Comparison of ENCODE assay signal across 29 mouse cellular contexts in genomic region chr2:102147561-102147960, GRCm38 (mm10). TPM values are rescaled to one million over a fixed set of nuclear protein-coding genes. Genes with fewer than 3 reads are reported as not detected.
A peak's percentile ranks its signal among the peaks of the same experiment; 100 is the strongest.
DNase-seq lines count a peak whose midpoint lies in the region; ATAC-seq lines count a peak whose summit lies in the region.
"Had no signal": no experiment of that assay in that cellular context is flagged by ENCODE, and none has a peak within 500 bp of the region (broad histone marks: within the 10 kb centered on the region; RNA-seq: fewer than 3 reads in every experiment).

No protein-coding gene starts in this region.

- DNase-seq in limb, embryonic 11.5 days (ENCODE audit: low spot score) = no peak
- no peak for DNase-seq in limb, embryonic 10.5 days (ENCODE audit: low spot score)
- peak; percentile 45 for DNase-seq in retina, embryonic 14.5 days (ENCODE audit: low spot score)
- no peak for DNase-seq in retina, postnatal 1 day
- DNase-seq in adrenal gland, postnatal 36 days = no peak
- no peak for DNase-seq in cerebellum, postnatal 25 days
- DNase-seq: adrenal gland, adult 8-10 months; B cell, adult 2 months; cerebellum, adult 8-10 months; gastrocnemius, postnatal 25 days; heart, adult 18-20 months; heart, postnatal 10 days; kidney, adult 11 months; kidney, postnatal 36 days; layer of hippocampus, adult 9-11 months; liver; thymus, adult 18-20 months; thymus, postnatal 36 days had no signal

- no peaks in the 10 kb centered on the region for H3K9me3 ChIP-seq in limb, embryonic 11.5 days (ENCODE audit: control insufficient read depth, low read length)
- no peaks in the 10 kb centered on the region for H3K9me3 ChIP-seq in limb, embryonic 10.5 days (replicated peaks)
- no peaks in the 10 kb centered on the region for H3K9me3 ChIP-seq in midbrain, embryonic 16.5 days (replicated peaks; ENCODE audit: control insufficient read depth, low read length, poor library complexity, severe bottlenecking)
- H3K9me3 ChIP-seq: forebrain, embryonic 10.5 days; G1E; heart, embryonic 12.5 days; kidney, embryonic 15.5 days; liver, embryonic 15.5 days; lung, embryonic 15.5 days; stomach, embryonic 15.5 days had no signal

- no peak overlapping the region for H3K4me3 ChIP-seq in limb, embryonic 11.5 days (ENCODE audit: low read depth, low read length)
- H3K4me3 ChIP-seq in limb, embryonic 10.5 days = no peak overlapping the region
- H3K4me3 ChIP-seq in midbrain, embryonic 16.5 days (ENCODE audit: low read depth, low read length) = no peak overlapping the region
- H3K4me3 ChIP-seq: forebrain, embryonic 10.5 days; heart, embryonic 12.5 days; kidney, embryonic 15.5 days; liver, embryonic 15.5 days; lung, embryonic 15.5 days; stomach, embryonic 15.5 days had no signal

- H3K27me3 ChIP-seq in limb, embryonic 11.5 days (ENCODE audit: control insufficient read depth, insufficient read depth, low read length) = no peaks in the 10 kb centered on the region
- no peaks in the 10 kb centered on the region for H3K27me3 ChIP-seq in limb, embryonic 10.5 days (ENCODE audit: low read depth, poor library complexity, severe bottlenecking)
- no peaks in the 10 kb centered on the region for H3K27me3 ChIP-seq in midbrain, embryonic 16.5 days (ENCODE audit: control insufficient read depth, insufficient read depth, low read depth, low read length)
- H3K27me3 ChIP-seq: CH12.LX; heart, embryonic 12.5 days; kidney, embryonic 15.5 days; liver, embryonic 15.5 days; lung, embryonic 15.5 days; Patski; stomach, embryonic 15.5 days had no signal

- H3K27ac ChIP-seq in limb, embryonic 11.5 days (replicated peaks; ENCODE audit: low read depth, low read length) = no peak overlapping the region
- H3K27ac ChIP-seq in limb, embryonic 10.5 days = no peak overlapping the region
- no peak overlapping the region for H3K27ac ChIP-seq in midbrain, embryonic 16.5 days (ENCODE audit: low read length)
- H3K27ac ChIP-seq: forebrain, embryonic 10.5 days; kidney, embryonic 15.5 days; liver, embryonic 15.5 days; lung, embryonic 15.5 days; macrophage; stomach, embryonic 15.5 days had no signal

- H3K4me2 ChIP-seq in limb, embryonic 11.5 days (ENCODE audit: low read depth, severe bottlenecking) = no peak overlapping the region
- H3K4me2 ChIP-seq in midbrain, embryonic 16.5 days (ENCODE audit: low read length) = no peak overlapping the region
- H3K4me2 ChIP-seq: heart, embryonic 12.5 days; kidney, embryonic 15.5 days; liver, embryonic 15.5 days; lung, embryonic 15.5 days; stomach, embryonic 15.5 days had no signal

- 0 out of 2 replicates have a peak, but pooled peaks cover 12% of the 10 kb centered on the region for H3K4me1 ChIP-seq in limb, embryonic 11.5 days (ENCODE audit: control insufficient read depth, insufficient read depth, low read length)
- H3K4me1 ChIP-seq in limb, embryonic 10.5 days = peaks cover 27% of the 10 kb centered on the region
- peaks cover 15% of the 10 kb centered on the region for H3K4me1 ChIP-seq in midbrain, embryonic 16.5 days (ENCODE audit: control insufficient read depth, insufficient read depth, low read length)
- H3K4me1 ChIP-seq: heart, embryonic 12.5 days had no signal

- H3K9ac ChIP-seq in limb, embryonic 11.5 days (ENCODE audit: low read length) = no peak overlapping the region
- H3K9ac ChIP-seq in midbrain, embryonic 16.5 days (ENCODE audit: low read depth, low read length) = no peak overlapping the region
- H3K9ac ChIP-seq: heart, embryonic 12.5 days; kidney, embryonic 15.5 days; liver, embryonic 15.5 days; lung, embryonic 15.5 days; stomach, embryonic 15.5 days had no signal

- no peaks in the 10 kb centered on the region for H3K36me3 ChIP-seq in limb, embryonic 11.5 days (ENCODE audit: control insufficient read depth, insufficient read depth, low read length)
- 0 out of 2 replicates have a peak, but pooled peaks cover 3% of the 10 kb centered on the region for H3K36me3 ChIP-seq in limb, embryonic 10.5 days
- no peaks in the 10 kb centered on the region for H3K36me3 ChIP-seq in midbrain, embryonic 16.5 days (ENCODE audit: control insufficient read depth, insufficient read depth, low read length)
- H3K36me3 ChIP-seq: G1E; heart, embryonic 12.5 days; kidney, embryonic 15.5 days; liver, embryonic 15.5 days; lung, embryonic 15.5 days; stomach, embryonic 15.5 days had no signal

- ATAC-seq in limb, embryonic 11.5 days (ENCODE audit: insufficient number of reproducible peaks, low FRiP score, low TSS enrichment, low read depth) = 0 out of 2 replicates have a peak, but pooled peaks have one; percentile 18
- peak; percentile 16; the same call in 1 of the 2 replicates for ATAC-seq in midbrain, embryonic 16.5 days
- ATAC-seq: Patski had no signal

- WGBS in limb, embryonic 11.5 days = 77% methylated on average over 4 of the region's 4 CpGs
- WGBS in limb, embryonic 10.5 days = 76% methylated on average over 4 of the region's 4 CpGs
- 61% methylated on average over 4 of the region's 4 CpGs for WGBS in midbrain, embryonic 16.5 days

RNA-seq across cellular contexts. Expression of gene Ldlrad3, which starts 38.6 kb away (rescaled TPM):
- 57.5 and 62.1 TPM in 2 replicates for polyA plus RNA-seq in limb, embryonic 11.5 days (2014; fragmentation: Nextera tagmentation; extraction: Ambion mirVana)
- polyA plus RNA-seq in limb, embryonic 10.5 days (2016; fragmentation: Nextera tagmentation; extraction: Ambion mirVana) = 60.3 and 64.1 TPM in 2 replicates
- 26.6 and 30.1 TPM in 2 replicates for polyA plus RNA-seq in midbrain, embryonic 16.5 days (2015; fragmentation: Nextera tagmentation; extraction: Ambion mirVana)
- total RNA-seq in adrenal gland, postnatal 36 days (2021) = 1 to 10 TPM; 8.2 to 9.3 TPM
